In genomic region chr2:91255661-91256150, GRCm38 (mm10) we compare ENCODE assay signal across 8 mouse cellular contexts. TPM values are rescaled to one million over a fixed set of nuclear protein-coding genes. Genes with fewer than 3 reads are reported as not detected.
A peak's percentile ranks its signal among the peaks of the same experiment; 100 is the strongest.
DNase-seq lines count a peak whose midpoint lies in the region; ATAC-seq lines count a peak whose summit lies in the region.

Gene Pacsin3 (plus strand): TSS chr2:91255954.

- peak; percentile 34 for ATAC-seq in granulocyte monocyte progenitor cell, adult 5-6 weeks (replicated peaks; ENCODE audit: poor library complexity, severe bottlenecking)
- ATAC-seq in intestine, embryonic 16.5 days: peak; percentile 25; the same call in 1 of the 2 replicates
- ATAC-seq in liver, embryonic 15.5 days (ENCODE audit: insufficient read depth): no peak

- peak within 1 kb of the TSS; percentile 96 for H3K4me2 ChIP-seq in intestine, embryonic 16.5 days (ENCODE audit: low read depth, low read length)
- peak within 1 kb of the TSS; percentile 65 for H3K4me2 ChIP-seq in liver, embryonic 15.5 days

- DNase-seq in CD4-positive helper T cell, adult 2 months (ENCODE audit: low read depth, low spot score): peak; percentile 15
- peak; percentile 48 for DNase-seq in MN1 (ENCODE audit: low spot score)
- peak; percentile 61 to 69 for DNase-seq in cerebellum, postnatal 36 days
- peak; percentile 65 for DNase-seq in right cerebral cortex, postnatal 14 days
- no peak for DNase-seq in thymus, postnatal 25 days

- H3K36me3 ChIP-seq in intestine, embryonic 16.5 days (ENCODE audit: control insufficient read depth, insufficient read depth, low read length): no peaks in the 10 kb centered on the region
- no peaks in the 10 kb centered on the region for H3K36me3 ChIP-seq in liver, embryonic 15.5 days (replicated peaks)

- peak within 1 kb of the TSS; percentile 72 for H3K9ac ChIP-seq in intestine, embryonic 16.5 days (ENCODE audit: low read depth, low read length)
- peak within 1 kb of the TSS; percentile 39; the same call in 1 of the 2 replicates for H3K9ac ChIP-seq in liver, embryonic 15.5 days

- peaks cover 2% of the 10 kb centered on the region; the same call in 1 of the 2 replicates for H3K27me3 ChIP-seq in intestine, embryonic 16.5 days (replicated peaks; ENCODE audit: control insufficient read depth, insufficient read depth, low read length)
- H3K27me3 ChIP-seq in liver, embryonic 15.5 days: peaks cover 95% of the 10 kb centered on the region

- peak within 1 kb of the TSS; percentile 76 for H3K4me3 ChIP-seq in intestine, embryonic 16.5 days (ENCODE audit: low read length)
- peak within 1 kb of the TSS; percentile 59 for H3K4me3 ChIP-seq in liver, embryonic 15.5 days (replicated peaks)

- H3K4me1 ChIP-seq in intestine, embryonic 16.5 days (ENCODE audit: control insufficient read depth, insufficient read depth, low read length): peaks cover 22% of the 10 kb centered on the region
- H3K4me1 ChIP-seq in liver, embryonic 15.5 days (replicated peaks): peaks cover 19% of the 10 kb centered on the region

- peak within 1 kb of the TSS; percentile 36 for H3K27ac ChIP-seq in intestine, embryonic 16.5 days (ENCODE audit: low read length)
- peak within 1 kb of the TSS; percentile 51; the same call in 1 of the 2 replicates for H3K27ac ChIP-seq in liver, embryonic 15.5 days (replicated peaks)

- WGBS in intestine, embryonic 16.5 days: 3% methylated on average over 27 of the region's 27 CpGs
- 1% methylated on average over 27 of the region's 27 CpGs for WGBS in liver, embryonic 15.5 days (ENCODE audit: insufficient replicate concordance)

- H3K9me3 ChIP-seq in intestine, embryonic 16.5 days (ENCODE audit: control insufficient read depth, low read length): no peaks in the 10 kb centered on the region
- no peaks in the 10 kb centered on the region for H3K9me3 ChIP-seq in liver, embryonic 15.5 days (replicated peaks)

RNA-seq across cellular contexts. Expression of gene Pacsin3, which starts in this region (rescaled TPM):
- not detected in 2 replicates for total RNA-seq in granulocyte monocyte progenitor cell, adult 5-6 weeks (2014; fragmentation: Nextera tagmentation)
- 1.5 TPM in 1 of 2 replicates, not detected in the other for total RNA-seq in granulocyte monocyte progenitor cell, adult 5-6 weeks (2017)
- polyA plus RNA-seq in intestine, embryonic 16.5 days (2015; fragmentation: Nextera tagmentation; extraction: Ambion mirVana): 17.0 and 21.0 TPM in 2 replicates
- polyA plus RNA-seq in liver, embryonic 15.5 days (2015; fragmentation: Nextera tagmentation; extraction: Ambion mirVana): 15.8 and 18.2 TPM in 2 replicates
